Mouse (Mus musculus): ENCODE data around the gene Gm13279.

DNA sequence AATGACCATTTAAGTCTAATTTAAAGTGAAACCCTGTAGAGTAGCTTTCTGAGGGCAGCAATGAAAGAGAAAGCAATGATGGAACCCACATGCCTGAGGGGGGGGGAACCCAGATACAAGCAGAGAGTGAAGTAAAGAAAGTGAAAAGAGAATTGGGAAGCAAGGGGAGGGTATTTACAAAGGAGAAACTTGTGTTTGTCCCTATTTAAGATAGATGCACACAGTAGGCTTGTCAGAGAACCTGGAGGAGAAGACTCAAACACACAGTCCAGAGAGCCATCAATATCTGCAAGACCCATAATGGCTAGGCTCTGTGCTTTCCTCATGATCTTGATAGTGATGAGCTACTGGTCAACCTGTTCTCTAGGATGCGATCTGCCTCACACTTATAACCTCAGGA is 22.5 kb downstream of the Gm13279 start, which contains the start of gene Ifna11:
- TF ChIP-seq CTCF (IDR thresholded peaks at IDR 0.05; ENCODE audit: borderline replicate concordance, control insufficient read depth, extremely low read depth, insufficient read depth, low read length, poor library complexity) (no peak), POLR2A (IDR thresholded peaks at IDR 0.05; ENCODE audit: control insufficient read depth, extremely low read depth, insufficient read depth, low read length, poor library complexity) (no peak)

All from thymus, adult 2 months (tissue).